Mouse (Mus musculus) midbrain, embryonic 11.5 days (tissue): ENCODE data around the gene Gm28048. TPM values are rescaled to one million over a fixed set of nuclear protein-coding genes. Genes with fewer than 3 reads are reported as not detected.

Experiments used
- ATAC-seq: fragments of 200-750 bp; cut with Nextera tagmentation; 2 replicates; pipeline ENCODE4 v1.8.0; 2017; ENCODE audit warnings: moderate TSS enrichment, moderate library complexity; ENCODE audit not compliant: low FRiP score
- DNase-seq: peaks from one replicate; pipeline ENCODE4 v3.0.0; 2015; ENCODE audit warnings: low spot score; ENCODE audit errors: missing footprints
- H3K27ac ChIP-seq: fragments of 300-500 bp; sonication (generic); 2 replicates; pipeline ENCODE4 v1.5.1; 2014; ENCODE audit warnings: low read depth, low read length
- H3K27me3 ChIP-seq: fragments of 300-500 bp; sonication (generic); 2 replicates; pipeline ENCODE4 v1.6.1; 2014; ENCODE audit warnings: mild to moderate bottlenecking, low read length, moderate library complexity, mixed read lengths; ENCODE audit not compliant: control insufficient read depth, insufficient read depth
- H3K36me3 ChIP-seq: fragments of 300-500 bp; sonication (generic); 2 replicates; pipeline ENCODE4 v1.6.1; 2014; ENCODE audit warnings: mild to moderate bottlenecking, low read length, moderate library complexity, mixed read lengths; ENCODE audit not compliant: control insufficient read depth, insufficient read depth
- H3K4me1 ChIP-seq: fragments of 300-500 bp; sonication (generic); 2 replicates; pipeline ENCODE4 v1.6.1; 2014; ENCODE audit warnings: low read length; ENCODE audit not compliant: control insufficient read depth, insufficient read depth
- H3K4me2 ChIP-seq: fragments of 300-500 bp; sonication (generic); 2 replicates; pipeline ENCODE4 v1.6.1; 2014; ENCODE audit warnings: mild to moderate bottlenecking, moderate library complexity
- H3K4me3 ChIP-seq: fragments of 300-500 bp; sonication (generic); 2 replicates; pipeline ENCODE4 v1.5.1; 2014; ENCODE audit warnings: low read depth, low read length
- H3K9ac ChIP-seq: fragments of 300-500 bp; sonication (generic); 2 replicates; pipeline ENCODE4 v1.6.1; 2014; ENCODE audit warnings: low read length
- H3K9me3 ChIP-seq: fragments of 300-500 bp; sonication (generic); 2 replicates; pipeline ENCODE4 v1.6.1; 2016; ENCODE audit warnings: low read length; ENCODE audit not compliant: control insufficient read depth
- WGBS: fragments of 180-500 bp; shearing (Covaris S2); extraction: QIAGEN DNeasy Blood & Tissue Kit; methylation state at CpG from one replicate; pipeline ENCODE4 v1.1.7; 2014; 5-methylcytosine and 5-hydroxymethylcytosine counted together
- polyA plus RNA-seq: library from polyadenylated mRNA; unstranded; fragments of >200 nt; fragmentation: Nextera tagmentation; extraction: Ambion mirVana; gene quantifications from 2 replicates; pipeline ENCODE4 v1.2.1, GENCODE M21; 2014

Gm28048 gene
- polyA plus RNA-seq, 1 experiment from 2014 or later = 5.6 TPM

- WGBS = 48% methylated on average over 4 of the region's 4 CpGs
- H3K27ac ChIP-seq = no peak overlapping the region
- no peaks in the 10 kb centered on the region for H3K27me3 ChIP-seq
- H3K9me3 ChIP-seq = no peaks in the 10 kb centered on the region
- H3K4me3 ChIP-seq = peak overlapping the region; percentile 56
- peak overlapping the region; percentile 69 for H3K9ac ChIP-seq
- peaks cover 8% of the 10 kb centered on the region for H3K4me1 ChIP-seq
- no peak for ATAC-seq
- H3K4me2 ChIP-seq = peak overlapping the region; percentile 76
- no peak for DNase-seq
- no peaks in the 10 kb centered on the region for H3K36me3 ChIP-seq
Observed at GRCm38 (mm10) chr11:22981041-22981440, 849 bp downstream of the Gm28048 start.

GRCm38 (mm10) chr11:22979221-22979620 lies 2.7 kb downstream of the Gm28048 start:
- ATAC-seq (no peak), DNase-seq (no peak)
- Histone ChIP-seq H3K36me3 (no peaks in the 10 kb centered on the region), H3K4me3 (no peak overlapping the region), H3K9me3 (no peaks in the 10 kb centered on the region), H3K27me3 (no peaks in the 10 kb centered on the region), H3K4me2 (no peak overlapping the region), H3K27ac (no peak overlapping the region), H3K4me1 (peaks cover 14% of the 10 kb centered on the region), H3K9ac (no peak overlapping the region)
- 94% methylated on average over 1 of the region's 1 CpGs for WGBS

GRCm38 (mm10) chr11:22978711-22979110 lies 3.2 kb downstream of the Gm28048 start:
- no peaks in the 10 kb centered on the region for H3K27me3 ChIP-seq
- no peak overlapping the region for H3K9ac ChIP-seq
- no peaks in the 10 kb centered on the region; the same call in 1 of the 2 replicates for H3K9me3 ChIP-seq
- H3K4me2 ChIP-seq = no peak overlapping the region
- no peak for DNase-seq
- ATAC-seq = no peak
- H3K4me1 ChIP-seq = peaks cover 14% of the 10 kb centered on the region
- 0 out of 2 replicates have a peak, but pooled peaks cover 2% of the 10 kb centered on the region for H3K36me3 ChIP-seq
- H3K27ac ChIP-seq = no peak overlapping the region
- no peak overlapping the region for H3K4me3 ChIP-seq
- WGBS = 78% methylated on average over 1 of the region's 1 CpGs

- no peak overlapping the region for H3K4me3 ChIP-seq
- no peak overlapping the region for H3K4me2 ChIP-seq
- 91% methylated on average over 3 of the region's 3 CpGs for WGBS
- H3K27ac ChIP-seq = no peak overlapping the region
- 0 out of 2 replicates have a peak, but pooled peaks cover 5% of the 10 kb centered on the region for H3K36me3 ChIP-seq
- H3K4me1 ChIP-seq = peaks cover 14% of the 10 kb centered on the region
- H3K9ac ChIP-seq = no peak overlapping the region
- no peaks in the 10 kb centered on the region for H3K27me3 ChIP-seq
- DNase-seq = no peak
- no peaks in the 10 kb centered on the region; the same call in 1 of the 2 replicates for H3K9me3 ChIP-seq
- ATAC-seq = no peak
Observed at GRCm38 (mm10) chr11:22978215-22978614, 3.7 kb downstream of the Gm28048 start.

GRCm38 (mm10) chr11:22973599-22973998 lies 8.3 kb downstream of the Gm28048 start:
- no peak overlapping the region for H3K27ac ChIP-seq
- peak; percentile 88 for DNase-seq
- peaks cover 8% of the 10 kb centered on the region; the same call in 1 of the 2 replicates for H3K4me1 ChIP-seq
- peaks cover 7% of the 10 kb centered on the region; the same call in 1 of the 2 replicates for H3K36me3 ChIP-seq
- no peak for ATAC-seq
- H3K4me3 ChIP-seq = peak overlapping the region; percentile 54
- H3K4me2 ChIP-seq = peak overlapping the region; percentile 58
- peak overlapping the region; percentile 67 for H3K9ac ChIP-seq
- no peaks in the 10 kb centered on the region for H3K27me3 ChIP-seq
- WGBS = 51% methylated on average over 14 of the region's 14 CpGs
- H3K9me3 ChIP-seq = peaks cover 12% of the 10 kb centered on the region

GRCm38 (mm10) chr11:22972746-22973526 lies 9.0 kb downstream of the Gm28048 start:
- Histone ChIP-seq H3K4me1 (peaks cover 8% of the 10 kb centered on the region; the same call in 1 of the 2 replicates), H3K36me3 (peaks cover 7% of the 10 kb centered on the region; the same call in 1 of the 2 replicates), H3K27ac (no peak overlapping the region), H3K9ac (peak overlapping the region; percentile 67), H3K27me3 (no peaks in the 10 kb centered on the region), H3K9me3 (peaks cover 13% of the 10 kb centered on the region), H3K4me2 (peak overlapping the region; percentile 80), H3K4me3 (peak overlapping the region; percentile 54)
- DNase-seq = peak; percentile 96
- peak; percentile 79 for ATAC-seq
- 46% methylated on average over 44 of the region's 46 CpGs for WGBS

GRCm38 (mm10) chr11:22971835-22972709 lies 9.8 kb downstream of the Gm28048 start, which contains the start of gene Zrsr1:
Zrsr1 (plus strand) TSS chr11:22972005.
- ATAC-seq (peak; percentile 72), DNase-seq (peak; percentile 93)
- Histone ChIP-seq H3K9ac (peak within 1 kb of the TSS; percentile 56), H3K4me3 (peak within 1 kb of the TSS; percentile 54), H3K27ac (no peak within 1 kb of the TSS), H3K27me3 (no peaks in the 10 kb centered on the region), H3K4me1 (peaks cover 8% of the 10 kb centered on the region; the same call in 1 of the 2 replicates), H3K4me2 (peak within 1 kb of the TSS; percentile 80), H3K9me3 (peaks cover 18% of the 10 kb centered on the region), H3K36me3 (peaks cover 7% of the 10 kb centered on the region; the same call in 1 of the 2 replicates)
- WGBS = 51% methylated on average over 56 of the region's 56 CpGs

- Histone ChIP-seq H3K27me3 (no peaks in the 10 kb centered on the region), H3K4me1 (peaks cover 6% of the 10 kb centered on the region; the same call in 1 of the 2 replicates), H3K36me3 (peaks cover 7% of the 10 kb centered on the region; the same call in 1 of the 2 replicates), H3K27ac (no peak overlapping the region), H3K4me2 (no peak overlapping the region), H3K9ac (no peak overlapping the region), H3K4me3 (no peak overlapping the region), H3K9me3 (peaks cover 18% of the 10 kb centered on the region)
- DNase-seq (peak; percentile 59), ATAC-seq (no peak)
- 100% methylated on average over 1 of the region's 1 CpGs for WGBS
Observed at GRCm38 (mm10) chr11:22970546-22970945, 11.3 kb downstream of the Gm28048 start.
